Mouse (Mus musculus) CD4-positive helper T cell, adult 2 months (primary cell): Measurements from ENCODE around the gene Plpp1.
A peak's percentile ranks its signal among the peaks of the same experiment; 100 is the strongest.

Experiments used
- DNase-seq: peaks from one replicate; pipeline ENCODE4 v3.0.0-alpha.2; 2012; ENCODE audit warnings: low read depth, missing footprints, low spot score

Gene Plpp1

GRCm38 (mm10) chr13:112772861-112773260 lies 27.7 kb upstream of the Plpp1 start:
- no peak for DNase-seq

GRCm38 (mm10) chr13:112773991-112774675 lies 26.5 kb upstream of the Plpp1 start:
- no peak for DNase-seq

GRCm38 (mm10) chr13:112775856-112776255 lies 24.7 kb upstream of the Plpp1 start:
- no peak for DNase-seq

GRCm38 (mm10) chr13:112778407-112778806 lies 22.2 kb upstream of the Plpp1 start:
- no peak for DNase-seq

- no peak for DNase-seq
Measured at GRCm38 (mm10) chr13:112785305-112785704, 15.3 kb upstream of the Plpp1 start.

- no peak for DNase-seq
Measured at GRCm38 (mm10) chr13:112786142-112786541, 14.4 kb upstream of the Plpp1 start.

GRCm38 (mm10) chr13:112786942-112787533 lies 13.6 kb upstream of the Plpp1 start:
- DNase-seq: no peak

- DNase-seq: no peak
Measured at GRCm38 (mm10) chr13:112790774-112791173, 9.8 kb upstream of the Plpp1 start.

GRCm38 (mm10) chr13:112791906-112792305 lies 8.7 kb upstream of the Plpp1 start:
- DNase-seq: peak; percentile 51

- no peak for DNase-seq
Measured at GRCm38 (mm10) chr13:112798243-112798952, 2.2 kb upstream of the Plpp1 start.

- DNase-seq: no peak
Measured at GRCm38 (mm10) chr13:112798953-112799305, 1.7 kb upstream of the Plpp1 start.

- peak; percentile 18 for DNase-seq
Measured at GRCm38 (mm10) chr13:112799721-112800241, 811 bp upstream of the Plpp1 start.

- no peak for DNase-seq
Measured at GRCm38 (mm10) chr13:112801381-112802004, 901 bp downstream of the Plpp1 start.

GRCm38 (mm10) chr13:112803106-112803505 lies 2.5 kb downstream of the Plpp1 start:
- no peak for DNase-seq

- DNase-seq: no peak
Measured at GRCm38 (mm10) chr13:112803661-112804060, 3.1 kb downstream of the Plpp1 start.

- no peak for DNase-seq
Measured at GRCm38 (mm10) chr13:112805529-112805928, 4.9 kb downstream of the Plpp1 start.

GRCm38 (mm10) chr13:112807936-112808667 lies 7.5 kb downstream of the Plpp1 start:
- DNase-seq: no peak

- peak; percentile 64 for DNase-seq
Measured at GRCm38 (mm10) chr13:112809504-112810247, 9.1 kb downstream of the Plpp1 start.

- DNase-seq: no peak
Measured at GRCm38 (mm10) chr13:112810248-112810645, 9.7 kb downstream of the Plpp1 start.

- DNase-seq: no peak
Measured at GRCm38 (mm10) chr13:112810751-112811150, 10.2 kb downstream of the Plpp1 start.
